Mouse (Mus musculus): ENCODE results near the gene Crat. TPM values are rescaled to one million over a fixed set of nuclear protein-coding genes. Genes with fewer than 3 reads are reported as not detected.

Gene Crat
- polyA plus RNA-seq, 1 experiment from 2014 or later, result 24.4 TPM

GRCm38 (mm10) chr2:30440211-30440700 is 24.6 kb upstream of the Crat start:
- Histone ChIP-seq H3K27me3 (no peaks in the 10 kb centered on the region), H3K27ac (peak overlapping the region; percentile 100), H3K9me3 (no peaks in the 10 kb centered on the region), H3K4me3 (replicated peaks) (no peak overlapping the region), H3K4me1 (replicated peaks) (peaks cover 58% of the 10 kb centered on the region), H3K36me3 (peaks cover 78% of the 10 kb centered on the region), H3K9ac (replicated peaks) (peak overlapping the region; percentile 44), H3K4me2 (peak overlapping the region; percentile 55; the same call in 1 of the 2 replicates)
- 59% methylated on average over 3 of the region's 3 CpGs for WGBS
- ATAC-seq (ENCODE audit: insufficient number of reproducible peaks, insufficient read depth, low FRiP score, low TSS enrichment, low read depth), result no peak

DNA sequence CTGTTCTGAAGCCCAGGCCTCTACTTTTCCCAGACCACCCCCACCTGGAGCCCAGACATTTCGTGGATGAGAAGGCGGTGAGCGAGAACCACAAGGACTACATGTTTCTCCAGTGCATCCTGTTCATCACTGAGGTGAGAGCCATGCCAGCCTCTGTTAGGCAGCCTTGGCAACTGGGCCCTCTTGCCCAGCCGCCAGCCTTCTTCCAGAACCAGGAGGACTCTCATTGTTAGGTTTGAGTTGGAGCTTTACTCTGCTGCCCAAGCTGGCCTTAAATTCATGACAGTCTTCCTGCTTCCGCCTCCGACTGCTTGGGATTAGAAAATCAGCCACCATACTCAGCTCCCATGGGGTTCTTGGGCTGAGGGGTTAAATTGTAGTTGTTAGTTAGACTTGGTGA is 24.0 kb upstream of the Crat start:
- H3K27ac ChIP-seq, result peak overlapping the region; percentile 100
- no peaks in the 10 kb centered on the region for H3K27me3 ChIP-seq
- H3K9ac ChIP-seq (replicated peaks), result no peak overlapping the region; the same call in 1 of the 2 replicates
- WGBS, result 94% methylated on average over 6 of the region's 6 CpGs
- no peak overlapping the region for H3K4me3 ChIP-seq (replicated peaks)
- H3K9me3 ChIP-seq, result no peaks in the 10 kb centered on the region
- peaks cover 76% of the 10 kb centered on the region for H3K36me3 ChIP-seq
- H3K4me1 ChIP-seq (replicated peaks), result peaks cover 52% of the 10 kb centered on the region
- no peak overlapping the region for H3K4me2 ChIP-seq
- no peak for ATAC-seq (ENCODE audit: insufficient number of reproducible peaks, insufficient read depth, low FRiP score, low TSS enrichment, low read depth)

- Histone ChIP-seq H3K9ac (replicated peaks) (no peak overlapping the region), H3K9me3 (no peaks in the 10 kb centered on the region), H3K27me3 (no peaks in the 10 kb centered on the region), H3K4me2 (no peak overlapping the region), H3K4me3 (replicated peaks) (no peak overlapping the region), H3K36me3 (peaks cover 75% of the 10 kb centered on the region), H3K27ac (0 out of 2 replicates have a peak overlapping the region, but pooled peaks have one; percentile 17), H3K4me1 (replicated peaks) (peaks cover 34% of the 10 kb centered on the region)
- WGBS, result 96% methylated on average over 4 of the region's 4 CpGs
- ATAC-seq (ENCODE audit: insufficient number of reproducible peaks, insufficient read depth, low FRiP score, low TSS enrichment, low read depth), result no peak
Measured at GRCm38 (mm10) chr2:30437791-30438190, 22.2 kb upstream of the Crat start.

DNA sequence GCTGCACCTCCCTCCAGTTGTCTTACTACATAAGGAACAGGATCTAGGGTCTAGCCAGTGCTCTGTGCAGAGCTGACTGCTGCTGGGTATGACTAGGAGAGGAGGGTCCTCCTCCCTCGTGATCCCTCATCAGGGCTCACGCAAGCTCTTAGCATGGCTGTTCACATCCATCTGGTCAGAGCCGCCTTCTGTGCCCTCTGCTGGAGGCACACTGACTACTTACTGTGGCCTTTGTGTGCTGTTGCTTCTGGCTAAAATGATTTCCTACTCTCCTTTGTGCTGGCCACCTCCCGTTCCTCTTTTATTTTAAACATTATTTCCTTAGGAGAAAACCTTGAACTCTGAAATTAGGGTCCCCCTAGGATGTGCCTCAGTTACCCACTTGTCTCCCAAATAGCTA is 21.2 kb upstream of the Crat start:
- Histone ChIP-seq H3K9me3 (no peaks in the 10 kb centered on the region), H3K9ac (replicated peaks) (no peak overlapping the region), H3K4me3 (replicated peaks) (no peak overlapping the region), H3K36me3 (peaks cover 81% of the 10 kb centered on the region), H3K27ac (no peak overlapping the region), H3K4me2 (no peak overlapping the region), H3K27me3 (no peaks in the 10 kb centered on the region), H3K4me1 (replicated peaks) (peaks cover 24% of the 10 kb centered on the region)
- WGBS, result 83% methylated on average over 4 of the region's 4 CpGs
- ATAC-seq (ENCODE audit: insufficient number of reproducible peaks, insufficient read depth, low FRiP score, low TSS enrichment, low read depth), result no peak

GRCm38 (mm10) chr2:30436156-30436545 is 20.5 kb upstream of the Crat start:
- no peak for ATAC-seq (ENCODE audit: insufficient number of reproducible peaks, insufficient read depth, low FRiP score, low TSS enrichment, low read depth)

DNA sequence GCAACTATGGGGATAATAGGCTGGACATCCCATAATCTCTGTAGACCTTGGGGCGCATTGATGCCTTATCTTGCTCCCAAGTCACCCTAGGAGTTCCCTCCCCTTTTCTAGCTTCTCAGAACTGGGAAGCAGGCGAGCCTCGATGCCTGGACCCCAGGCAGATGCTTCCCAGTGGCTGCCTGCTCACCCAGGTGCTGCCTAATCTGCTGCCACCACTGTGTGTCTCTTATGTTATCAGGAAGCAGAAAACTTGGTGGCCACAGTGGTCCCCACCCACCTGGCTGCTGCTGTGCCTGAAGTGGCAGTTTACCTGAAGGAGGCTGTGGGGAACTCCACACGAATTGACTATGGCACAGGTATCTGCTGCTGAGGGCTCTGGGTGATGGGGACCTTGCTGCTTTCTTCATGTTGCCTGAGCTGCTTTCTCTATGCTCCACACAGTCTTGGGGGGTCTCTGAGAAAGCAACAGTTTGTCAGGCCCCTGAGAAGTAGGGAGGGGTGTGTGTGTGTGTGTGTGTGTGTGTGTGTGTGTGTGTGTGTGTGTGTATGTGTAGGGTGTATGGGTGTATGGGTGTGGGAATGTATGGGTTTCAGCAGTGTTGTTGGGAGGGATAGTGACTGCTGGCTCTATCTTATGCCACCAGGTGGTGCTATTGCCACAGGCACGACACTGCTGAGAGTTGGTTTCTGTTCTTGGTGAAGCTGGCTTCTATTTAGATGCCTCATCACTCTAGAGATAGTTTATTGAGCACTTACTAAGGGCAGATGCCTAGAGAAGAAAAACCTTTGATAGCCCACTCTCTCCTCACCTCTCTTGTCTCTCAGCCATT is 19.9 kb upstream of the Crat start:
- H3K27me3 ChIP-seq, result no peaks in the 10 kb centered on the region
- no peak overlapping the region for H3K27ac ChIP-seq
- H3K4me2 ChIP-seq, result no peak overlapping the region
- no peak overlapping the region for H3K9ac ChIP-seq (replicated peaks)
- 62% methylated on average over 5 of the region's 5 CpGs for WGBS
- no peaks in the 10 kb centered on the region for H3K9me3 ChIP-seq
- H3K36me3 ChIP-seq, result peaks cover 92% of the 10 kb centered on the region
- peaks cover 13% of the 10 kb centered on the region for H3K4me1 ChIP-seq (replicated peaks)
- no peak for ATAC-seq (ENCODE audit: insufficient number of reproducible peaks, insufficient read depth, low FRiP score, low TSS enrichment, low read depth)
- H3K4me3 ChIP-seq (replicated peaks), result no peak overlapping the region

More at GRCm38 (mm10) chr2:30436156-30436545, 20.5 kb upstream of the Crat start:
- Histone ChIP-seq H3K27me3 (no peaks in the 10 kb centered on the region), H3K36me3 (peaks cover 87% of the 10 kb centered on the region), H3K4me1 (replicated peaks) (peaks cover 19% of the 10 kb centered on the region), H3K4me3 (replicated peaks) (no peak overlapping the region), H3K4me2 (no peak overlapping the region), H3K27ac (no peak overlapping the region), H3K9me3 (no peaks in the 10 kb centered on the region), H3K9ac (replicated peaks) (no peak overlapping the region)
- 86% methylated on average over 5 of the region's 5 CpGs for WGBS

- H3K9ac ChIP-seq (replicated peaks), result no peak overlapping the region
- H3K27ac ChIP-seq, result no peak overlapping the region
- no peak overlapping the region for H3K4me3 ChIP-seq (replicated peaks)
- H3K4me2 ChIP-seq, result no peak overlapping the region
- peaks cover 83% of the 10 kb centered on the region for H3K36me3 ChIP-seq
- no peak for ATAC-seq (ENCODE audit: insufficient number of reproducible peaks, insufficient read depth, low FRiP score, low TSS enrichment, low read depth)
- no peaks in the 10 kb centered on the region for H3K9me3 ChIP-seq
- H3K4me1 ChIP-seq (replicated peaks), result no peaks in the 10 kb centered on the region
- no peaks in the 10 kb centered on the region for H3K27me3 ChIP-seq
Measured at GRCm38 (mm10) chr2:30429156-30429555, 13.5 kb upstream of the Crat start.

GRCm38 (mm10) chr2:30421432-30421831 is 5.8 kb upstream of the Crat start:
- no peak for ATAC-seq (ENCODE audit: insufficient number of reproducible peaks, insufficient read depth, low FRiP score, low TSS enrichment, low read depth)
- Histone ChIP-seq H3K27me3 (no peaks in the 10 kb centered on the region), H3K4me3 (replicated peaks) (no peak overlapping the region), H3K36me3 (peaks cover 12% of the 10 kb centered on the region), H3K9ac (replicated peaks) (no peak overlapping the region), H3K4me2 (no peak overlapping the region), H3K27ac (0 out of 2 replicates have a peak overlapping the region, but pooled peaks have one; percentile 37), H3K4me1 (replicated peaks) (peaks cover 38% of the 10 kb centered on the region), H3K9me3 (no peaks in the 10 kb centered on the region)
- WGBS, result 71% methylated on average over 4 of the region's 4 CpGs

DNA sequence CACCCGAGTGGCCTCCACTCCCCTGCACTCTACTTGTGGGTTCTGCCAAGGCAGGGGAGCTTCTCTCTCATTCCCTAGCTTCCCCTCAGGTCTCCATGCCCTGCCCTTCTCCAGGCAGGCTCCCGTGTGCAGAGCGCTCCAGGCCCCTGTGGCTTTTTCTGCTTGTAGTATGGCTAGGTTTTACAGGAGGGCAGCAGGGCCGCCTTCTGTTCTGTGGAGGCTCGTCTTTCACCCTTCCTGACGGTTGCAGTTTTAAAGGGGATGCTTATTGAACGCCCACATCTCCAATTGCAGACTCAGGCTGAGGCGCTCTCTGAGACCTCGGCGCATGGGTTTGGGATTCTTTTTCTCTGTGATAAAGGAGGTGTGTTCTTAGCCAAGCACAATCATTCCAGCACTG is 3.5 kb upstream of the Crat start:
- H3K27me3 ChIP-seq, result no peaks in the 10 kb centered on the region

GRCm38 (mm10) chr2:30418259-30418658 is 2.6 kb upstream of the Crat start:
- H3K27ac ChIP-seq, result peak overlapping the region; percentile 95
- H3K4me2 ChIP-seq, result peak overlapping the region; percentile 75
- H3K4me3 ChIP-seq (replicated peaks), result peak overlapping the region; percentile 23
- H3K36me3 ChIP-seq, result no peaks in the 10 kb centered on the region
- ATAC-seq (ENCODE audit: insufficient number of reproducible peaks, insufficient read depth, low FRiP score, low TSS enrichment, low read depth), result no peak
- no peaks in the 10 kb centered on the region; the same call in 1 of the 2 replicates for H3K27me3 ChIP-seq
- H3K9me3 ChIP-seq, result no peaks in the 10 kb centered on the region
- 57% methylated on average over 6 of the region's 6 CpGs for WGBS
- H3K9ac ChIP-seq (replicated peaks), result peak overlapping the region; percentile 52
- peaks cover 47% of the 10 kb centered on the region for H3K4me1 ChIP-seq (replicated peaks)

More for the DNA sequence above, 3.5 kb upstream of the Crat start:
- ATAC-seq (ENCODE audit: insufficient number of reproducible peaks, insufficient read depth, low FRiP score, low TSS enrichment, low read depth), result no peak
- Histone ChIP-seq H3K9ac (replicated peaks) (peak overlapping the region; percentile 52), H3K4me2 (peak overlapping the region; percentile 75), H3K4me1 (replicated peaks) (peaks cover 47% of the 10 kb centered on the region), H3K9me3 (no peaks in the 10 kb centered on the region), H3K36me3 (peaks cover 5% of the 10 kb centered on the region; the same call in 1 of the 2 replicates), H3K27ac (peak overlapping the region; percentile 95), H3K4me3 (replicated peaks) (peak overlapping the region; percentile 23)
- WGBS, result 4% methylated on average over 10 of the region's 10 CpGs

DNA sequence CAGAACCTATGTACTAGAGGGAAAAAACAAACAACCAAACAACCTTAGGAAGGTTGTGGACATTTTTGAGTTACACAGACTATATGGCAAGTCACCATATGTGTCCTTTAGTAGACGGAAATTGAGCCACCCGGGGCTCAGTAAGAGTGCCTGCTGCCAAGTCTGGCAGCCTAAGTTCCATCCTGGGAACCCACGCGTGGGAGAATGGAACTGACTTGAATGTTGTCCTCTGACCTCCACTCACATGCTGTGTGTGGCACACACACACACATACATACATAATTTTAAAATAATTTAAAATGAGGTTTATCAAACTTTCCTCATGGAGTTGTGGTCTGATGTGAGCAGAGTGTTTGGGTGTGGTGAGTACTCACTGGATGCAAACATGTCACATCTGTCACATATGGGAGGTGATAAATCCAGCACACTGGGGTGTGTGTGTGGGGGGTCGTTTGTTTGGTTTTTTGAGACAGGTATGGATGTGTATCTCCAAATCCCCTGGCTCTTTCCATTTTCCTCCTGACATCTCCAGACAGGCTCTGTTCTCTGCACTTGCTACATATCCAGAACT is 2.1 kb upstream of the Crat start:
- Histone ChIP-seq H3K4me3 (replicated peaks) (no peak overlapping the region; the same call in 1 of the 2 replicates), H3K27ac (peak overlapping the region; percentile 95), H3K27me3 (no peaks in the 10 kb centered on the region; the same call in 1 of the 2 replicates), H3K9ac (replicated peaks) (peak overlapping the region; percentile 52), H3K36me3 (peaks cover 6% of the 10 kb centered on the region; the same call in 1 of the 2 replicates), H3K4me2 (peak overlapping the region; percentile 75), H3K9me3 (no peaks in the 10 kb centered on the region), H3K4me1 (replicated peaks) (peaks cover 47% of the 10 kb centered on the region)
- ATAC-seq (ENCODE audit: insufficient number of reproducible peaks, insufficient read depth, low FRiP score, low TSS enrichment, low read depth), result no peak
- 62% methylated on average over 5 of the region's 5 CpGs for WGBS

All from limb, embryonic 12.5 days (tissue).